Mouse (Mus musculus) thymus, adult 2 months (tissue): ENCODE measurements at regions not wholly inside any gene's neighbourhood (a gene's known extent, or its start where the extent isn't known, plus 50 kb on each side); places are given as distances from the start of the nearest gene placed in this dataset.

Experiments
- CTCF ChIP-seq: fragments of 200-500 bp; IDR thresholded peaks from 2 replicates; pipeline ENCODE4 v1.5.1; 2012; ENCODE audit warnings: mild to moderate bottlenecking, control low read depth, low read length, moderate library complexity, borderline replicate concordance; ENCODE audit not compliant: control insufficient read depth, poor library complexity, insufficient read depth; ENCODE audit errors: extremely low read depth
- POLR2A ChIP-seq: fragments of 200-500 bp; IDR thresholded peaks from 2 replicates; pipeline ENCODE4 v1.6.1; 2012; ENCODE audit warnings: mild to moderate bottlenecking, low read length, control low read depth, moderate library complexity; ENCODE audit not compliant: control insufficient read depth, poor library complexity, insufficient read depth; ENCODE audit errors: extremely low read depth

- no peak for TF ChIP-seq CTCF
- TF ChIP-seq POLR2A = no peak
These were observed 178.5 kb upstream of the Ipo5 start for GRCm38 (mm10) chr14:120732400-120733138.
